Mouse (Mus musculus): ENCODE data around the gene Cldn6. TPM values are rescaled to one million over a fixed set of nuclear protein-coding genes. Genes with fewer than 3 reads are reported as not detected.

Gene Cldn6
- total RNA-seq, 2 experiments from 2014 or later = not detected

DNA sequence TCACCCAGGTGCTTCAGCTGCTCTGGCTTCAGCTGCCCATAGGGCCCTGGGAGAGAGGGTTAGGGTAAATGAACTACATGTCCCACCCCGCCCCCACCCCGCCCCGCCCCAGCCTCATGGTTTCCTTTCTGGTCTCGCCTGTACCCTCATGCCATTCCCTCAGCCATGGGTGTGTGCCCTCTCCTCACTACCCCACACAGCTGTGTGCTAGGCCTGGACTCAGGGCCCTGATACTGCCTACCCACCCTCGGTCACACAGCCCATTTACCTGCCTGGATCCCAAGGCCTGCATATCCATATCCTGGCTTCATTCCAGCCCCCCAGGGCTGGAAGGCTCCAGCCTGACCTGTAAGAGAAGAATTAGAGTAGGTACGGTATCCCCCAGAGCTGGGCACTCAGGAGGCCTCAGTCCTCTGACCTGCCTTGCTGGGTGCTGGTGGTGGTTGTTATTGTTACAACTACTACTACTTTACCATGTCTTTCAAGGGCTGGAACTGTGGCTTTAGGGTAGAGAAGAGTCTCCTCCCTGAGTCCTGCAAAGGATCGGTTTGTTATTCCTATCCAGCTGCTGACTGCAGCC, 26.6 kb downstream of the Cldn6 start:
- intact Hi-C loops (cut with DNase I) = loop anchor here (5.0 kb wide), 1 partner anchor 33 kb away; the partner anchor contains the start of genes Hcfc1r1 and Thoc6
- no peak for DNase-seq (ENCODE audit: low spot score in 2 of 2)

DNA sequence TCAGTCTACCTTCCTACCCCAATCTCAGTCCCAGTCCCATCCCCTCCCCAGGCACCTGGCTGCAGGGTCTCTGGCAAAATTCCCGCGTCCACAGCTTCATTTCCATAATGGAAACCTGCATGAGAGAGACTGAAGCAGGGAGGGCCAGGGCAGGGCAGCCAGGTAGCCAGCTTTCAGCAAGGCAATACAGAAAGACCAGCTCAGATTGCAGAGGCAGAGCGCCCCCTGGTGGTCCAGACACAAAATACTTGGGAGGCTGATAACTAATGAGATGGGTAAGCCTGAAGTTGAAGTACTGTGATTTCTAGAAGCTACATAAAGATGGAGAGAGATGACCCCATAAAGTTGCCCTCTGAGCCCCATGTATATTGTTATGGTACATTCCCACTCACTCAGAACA, 27.2 kb downstream of the Cldn6 start:
- intact Hi-C loops (cut with DNase I) = loop anchor here (5.0 kb wide), 1 partner anchor 34 kb away; the partner anchor contains the start of genes Hcfc1r1 and Thoc6
- peak; percentile 70 to 74 for DNase-seq (ENCODE audit: low spot score in 2 of 2)

DNA sequence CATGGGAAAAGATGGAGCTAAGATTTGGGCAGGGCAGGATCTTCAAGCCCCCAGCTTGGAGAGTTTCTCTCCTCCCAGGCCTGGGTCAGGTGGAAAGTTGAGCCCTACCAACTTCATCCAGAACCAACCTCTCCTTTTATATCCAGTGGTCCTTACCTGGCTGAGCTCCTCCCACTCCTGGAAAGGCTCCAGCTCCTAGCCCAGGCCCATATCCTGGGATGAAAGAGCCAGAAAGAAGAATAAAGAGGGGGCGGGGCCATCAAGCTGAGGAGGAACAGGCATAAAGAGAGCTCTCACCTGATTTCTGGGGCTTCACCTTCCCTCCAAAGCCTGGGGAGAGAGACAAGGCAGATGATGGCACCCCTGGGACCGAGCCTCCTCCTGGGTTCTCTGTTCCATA, 38.0 kb downstream of the Cldn6 start:
- intact Hi-C loops (cut with DNase I) = no loop called here
- DNase-seq (ENCODE audit: low spot score in 2 of 2) = no peak

DNA sequence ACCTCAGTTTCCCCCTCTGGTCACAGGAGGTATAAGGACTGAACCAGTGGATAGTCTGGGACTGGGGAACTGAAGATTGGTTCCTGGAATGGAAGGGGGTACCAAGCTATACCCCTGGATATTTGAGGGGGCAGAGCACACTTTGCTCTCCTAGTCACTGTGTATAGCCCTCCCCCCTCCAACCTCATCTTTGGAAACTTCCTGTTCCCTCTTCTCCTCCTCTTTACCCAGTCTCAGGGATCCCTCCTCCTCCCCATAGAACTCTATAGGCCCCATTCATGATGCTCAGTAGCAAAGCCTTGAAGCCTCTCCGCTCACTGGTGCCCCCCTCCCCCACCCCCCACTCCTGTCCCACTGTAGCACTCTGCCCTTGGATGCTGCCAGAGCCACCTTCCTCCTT, 40.4 kb downstream of the Cldn6 start:
- no peak for DNase-seq (ENCODE audit: low spot score in 2 of 2)

DNA sequence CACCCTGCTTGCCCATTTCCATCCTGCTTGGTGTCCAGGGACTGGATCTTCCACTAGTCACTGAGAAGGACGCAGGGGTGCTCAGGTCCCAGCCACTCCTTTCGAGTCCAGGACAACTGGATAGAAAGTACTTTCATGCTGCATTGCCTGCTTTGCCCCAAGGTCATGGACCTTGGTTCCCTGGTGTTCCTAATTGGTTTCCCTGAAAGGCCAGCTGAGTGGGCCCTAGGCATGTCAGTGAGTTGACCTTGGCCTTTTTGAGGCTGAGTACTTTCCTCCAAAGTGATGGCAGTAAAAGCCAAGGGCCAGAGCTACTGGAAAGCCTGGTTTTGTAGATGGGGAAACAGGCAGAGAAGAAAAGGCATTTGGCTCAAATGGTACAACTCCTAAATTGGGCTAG, 42.8 kb downstream of the Cldn6 start:
- intact Hi-C loops (cut with DNase I) = no loop called here
- DNase-seq (ENCODE audit: low spot score in 2 of 2) = no peak

More for the DNA sequence above, 40.4 kb downstream of the Cldn6 start:
- intact Hi-C loops (cut with DNase I) = no loop called here

DNA sequence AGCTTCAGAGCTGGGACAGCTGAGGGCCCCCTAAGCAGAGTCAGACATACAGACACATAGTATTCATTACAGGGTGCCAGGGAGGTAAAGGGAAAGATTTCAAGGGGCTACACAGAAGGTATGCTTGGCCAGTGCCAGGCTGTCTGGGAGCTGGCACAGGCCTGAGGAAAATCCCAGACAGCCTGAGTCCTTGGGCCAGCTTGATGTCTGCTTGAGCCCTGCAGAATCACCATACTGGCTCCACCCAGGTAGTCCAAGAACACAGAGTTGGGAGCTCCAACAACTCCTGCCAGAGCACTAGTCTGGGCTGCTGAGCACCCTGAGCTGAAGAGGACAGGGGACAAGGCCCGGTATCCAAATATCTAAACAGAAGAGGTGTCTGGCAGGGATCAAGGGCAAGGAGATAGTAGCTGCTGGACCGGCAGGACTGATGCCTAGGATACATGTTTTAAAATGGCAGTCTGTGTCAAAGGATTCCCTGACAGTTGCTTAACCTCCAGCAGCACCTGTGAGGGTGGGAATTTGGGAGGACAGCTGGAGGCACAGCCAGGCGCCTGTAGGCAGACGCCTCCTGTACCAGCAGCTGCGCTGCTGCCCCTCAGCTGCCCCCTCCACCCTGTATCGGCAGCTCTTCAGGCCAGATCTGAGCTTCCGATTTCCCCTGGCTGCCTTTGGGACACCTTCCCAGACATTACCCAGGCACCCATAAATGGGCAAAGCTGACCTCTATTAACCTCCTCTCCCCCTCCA, 43.5 kb downstream of the Cldn6 start, which contains the start of gene 1520401A03Rik:
Gene 1520401A03Rik (minus strand): TSS at position 408 of the 750 bp plus-strand sequence.
- no peak for DNase-seq (ENCODE audit: low spot score in 2 of 2)
- intact Hi-C loops (cut with DNase I) = no loop called here

DNA sequence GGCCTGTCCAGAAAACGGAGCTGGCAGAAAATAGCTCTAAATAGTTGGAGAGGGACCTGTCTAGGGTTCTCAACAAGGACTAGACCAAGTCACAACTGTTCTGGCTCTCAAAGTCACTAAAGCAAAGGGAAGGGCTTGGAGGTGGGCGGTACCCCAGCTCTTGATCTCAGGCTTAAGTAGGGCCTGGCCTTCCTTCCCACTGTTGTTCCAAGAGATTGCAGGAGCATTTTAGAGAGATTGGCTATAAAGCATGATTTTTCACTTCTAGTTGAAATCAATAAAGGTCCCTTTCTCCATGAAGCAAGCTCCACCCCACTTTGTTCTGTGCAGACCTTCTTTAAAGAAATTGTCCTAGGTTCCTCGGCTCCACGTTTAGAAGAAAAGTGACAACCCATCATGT, 46.4 kb downstream of the Cldn6 start:
- DNase-seq (ENCODE audit: low spot score in 2 of 2) = no peak
- intact Hi-C loops (cut with DNase I) = no loop called here

DNA sequence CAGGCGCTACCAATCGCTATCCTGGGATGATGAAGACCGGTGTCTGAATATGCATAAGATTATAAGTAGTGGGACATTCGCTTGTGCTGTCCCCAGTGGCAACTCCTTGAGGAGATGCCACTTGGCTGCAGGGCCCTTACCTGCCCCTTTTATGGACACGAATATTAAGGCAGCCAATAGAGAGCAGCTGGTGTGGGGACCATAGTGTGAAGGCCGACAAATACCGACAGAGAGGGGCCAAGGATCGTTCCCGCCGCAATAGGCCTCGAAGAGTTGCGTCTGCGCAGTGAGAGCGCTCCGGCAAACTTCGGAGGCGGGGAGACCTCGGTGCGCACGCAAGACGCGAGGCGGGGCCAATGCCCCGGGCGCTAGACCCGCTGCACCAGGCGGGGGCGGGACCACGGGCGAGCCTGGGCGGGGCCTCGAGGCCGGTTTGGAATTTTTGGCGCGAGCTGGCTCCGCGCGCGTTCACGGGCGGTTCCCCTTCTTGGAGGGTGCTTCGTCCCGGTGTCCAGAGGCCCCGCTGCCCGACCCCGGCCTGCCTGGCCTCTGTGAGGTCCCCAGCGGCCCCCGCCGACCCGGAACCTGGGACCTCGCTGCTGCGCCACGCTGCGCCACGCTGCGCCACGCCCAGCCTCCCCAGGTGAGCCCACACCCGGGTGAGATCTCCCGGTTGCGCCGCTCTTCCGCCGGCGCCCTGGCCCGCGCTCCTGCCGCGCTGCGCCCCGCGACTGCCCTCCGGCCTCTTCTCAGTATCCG, 47.1 kb downstream of the Cldn6 start, which contains the start of gene Pkmyt1:
Gene Pkmyt1 (plus strand): TSS at position 338 of the 759 bp plus-strand sequence.
- intact Hi-C loops (cut with DNase I) = no loop called here
- DNase-seq (ENCODE audit: low spot score in 2 of 2) = peak; percentile 92 to 94

DNA sequence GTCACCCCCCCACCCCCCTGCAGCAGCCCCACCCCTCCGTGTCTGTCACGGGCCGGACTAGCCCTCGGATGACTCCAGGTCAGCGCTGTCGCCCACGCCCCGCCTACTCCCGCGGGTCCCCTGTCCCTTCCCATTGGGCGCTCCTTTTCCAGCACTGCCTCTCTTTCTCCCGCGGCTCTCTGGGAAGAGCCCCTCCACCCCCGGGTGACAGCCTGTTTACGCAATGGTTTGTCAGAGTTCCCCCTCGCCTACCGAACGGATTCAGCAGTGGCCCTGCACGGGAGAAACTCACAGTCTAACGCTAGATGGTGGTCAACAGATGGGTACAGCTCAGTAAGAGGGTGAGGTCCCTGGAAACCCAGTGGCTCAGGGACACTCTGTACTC, 47.7 kb downstream of the Cldn6 start:
- peak; percentile 58 to 60 for DNase-seq (ENCODE audit: low spot score in 2 of 2)
- intact Hi-C loops (cut with DNase I) = no loop called here

DNA sequence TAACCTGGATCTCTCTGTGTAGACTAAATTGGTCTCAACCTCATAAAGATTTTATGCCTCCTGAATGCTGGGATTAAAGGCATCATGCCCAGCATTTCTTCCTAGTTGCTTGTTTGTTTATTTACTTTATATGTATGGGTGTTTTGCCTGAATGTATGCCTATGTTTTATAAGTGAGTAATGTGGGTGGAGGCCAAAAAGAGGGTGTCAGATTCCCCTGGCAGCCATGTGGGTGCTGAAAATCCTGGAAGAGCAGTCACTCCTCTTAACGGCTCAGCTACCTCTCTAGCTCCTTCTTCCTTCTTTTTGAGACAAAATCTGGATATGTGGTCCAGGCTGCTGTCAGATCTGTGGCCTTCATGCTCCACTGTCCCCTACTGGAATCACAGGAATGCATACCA, 51.4 kb downstream of the Cldn6 start:
- DNase-seq (ENCODE audit: low spot score in 2 of 2) = no peak
- intact Hi-C loops (cut with DNase I) = no loop called here

Other genes starting within 250 kb of the Cldn6 start
- not detected for gene Vmn2r117, start 199.6 kb upstream of the Cldn6 start, total RNA-seq (2021)
- gene Zfp213, start 115.0 kb upstream of the Cldn6 start, total RNA-seq (2021) = 1 to 10 TPM; 6.0 to 6.8 TPM
- 10 to 100 TPM; 26.0 to 26.4 TPM for gene Zfp13, start 79.8 kb upstream of the Cldn6 start, total RNA-seq (2021)
- gene Zscan10, start 78.4 kb upstream of the Cldn6 start, total RNA-seq (2021) = not detected
- gene Mmp25, start 34.0 kb upstream of the Cldn6 start, total RNA-seq (2021) = under 1 TPM; 0.12 to 0.16 TPM
- not detected for gene Bicdl2, start 18.7 kb upstream of the Cldn6 start, total RNA-seq (2021)
- gene Hcfc1r1, start 5.7 kb upstream of the Cldn6 start, total RNA-seq (2021) = 100 to 1,000 TPM; 126 to 137 TPM
- gene Thoc6, start 5.4 kb upstream of the Cldn6 start, total RNA-seq (2021) = 1 to 10 TPM; 5.3 to 7.0 TPM
- 1 to 10 TPM; 8.8 to 9.9 TPM for gene Tnfrsf12a, start 1.8 kb upstream of the Cldn6 start, total RNA-seq (2021)
- under 1 TPM in 1 of 2 experiments, not detected in 1; 0.30 TPM for gene Cldn9, start 4.8 kb downstream of the Cldn6 start, total RNA-seq (2021)
- under 1 TPM in 1 of 2 experiments, not detected in 1; 0.10 TPM for gene 1520401A03Rik, start 43.5 kb downstream of the Cldn6 start, total RNA-seq (2021)
- gene Pkmyt1, start 47.1 kb downstream of the Cldn6 start, total RNA-seq (2021) = 1 to 10 TPM; 4.1 to 4.7 TPM
- 10 to 100 TPM; 58.7 to 62.9 TPM for gene Paqr4, start 61.6 kb downstream of the Cldn6 start, total RNA-seq (2021)
- under 1 TPM; 0.48 to 0.81 TPM for gene Kremen2, start 66.6 kb downstream of the Cldn6 start, total RNA-seq (2021)
- gene Flywch1, start 92.4 kb downstream of the Cldn6 start, total RNA-seq (2021) = 100 to 1,000 TPM; 354 to 411 TPM
- 10 to 100 TPM; 11.4 to 16.2 TPM for gene Flywch2, start 106.8 kb downstream of the Cldn6 start, total RNA-seq (2021)
- 100 to 1,000 TPM; 420 to 743 TPM for gene Srrm2, start 111.3 kb downstream of the Cldn6 start, total RNA-seq (2021)
- gene Elob, start 149.9 kb downstream of the Cldn6 start, total RNA-seq (2021) = 100 to 1,000 TPM; 330 to 406 TPM
- gene Prss33, start 156.8 kb downstream of the Cldn6 start, total RNA-seq (2021) = not detected
- not detected for gene Prss32, start 164.6 kb downstream of the Cldn6 start, total RNA-seq (2021)
- 1 to 10 TPM; 1.5 to 1.6 TPM for gene Prss41, start 164.9 kb downstream of the Cldn6 start, total RNA-seq (2021)
- not detected for gene Prss21, start 188.8 kb downstream of the Cldn6 start, total RNA-seq (2021)
- gene Dcpp1, start 201.6 kb downstream of the Cldn6 start, total RNA-seq (2021) = not detected
- gene Dcpp2, start 201.6 kb downstream of the Cldn6 start, total RNA-seq (2021) = not detected
- not detected for gene Dcpp3, start 238.2 kb downstream of the Cldn6 start, total RNA-seq (2021)

Data from left cerebral cortex, postnatal 36 days (tissue).